Comparison of ENCODE assay signal across 8 mouse cellular contexts in genomic region chr17:29796086-29796485, GRCm38 (mm10).
DNase-seq lines count a peak whose midpoint lies in the region; ATAC-seq and TF ChIP-seq lines count a peak whose summit lies in the region.

No protein-coding gene starts in this region.

- H3K27me3 ChIP-seq in kidney, adult 2 months (replicated peaks; ENCODE audit: control insufficient read depth, insufficient read depth, low read length), result no peaks in the 10 kb centered on the region
- peaks cover 14% of the 10 kb centered on the region; the same call in 1 of the 2 replicates for H3K27me3 ChIP-seq in liver, postnatal 0 days (ENCODE audit: insufficient read depth, low read length)
- H3K27me3 ChIP-seq in neural tube, embryonic 12.5 days (replicated peaks), result 0 out of 2 replicates have a peak, but pooled peaks cover 4% of the 10 kb centered on the region

- no peaks in the 10 kb centered on the region for H3K9me3 ChIP-seq in liver, postnatal 0 days (ENCODE audit: low read length)
- H3K9me3 ChIP-seq in neural tube, embryonic 12.5 days, result no peaks in the 10 kb centered on the region

- no peak overlapping the region for H3K27ac ChIP-seq in kidney, adult 2 months (ENCODE audit: insufficient read depth, low read depth, low read length)
- no peak overlapping the region for H3K27ac ChIP-seq in liver, postnatal 0 days (ENCODE audit: low read depth)
- H3K27ac ChIP-seq in neural tube, embryonic 12.5 days, result no peak overlapping the region

- peak; percentile 64 for DNase-seq in kidney, adult 2 months
- no peak for DNase-seq in kidney, adult 11 months
- peak; percentile 83 to 89 for DNase-seq in cerebellum, postnatal 36 days
- peak; percentile 83 for DNase-seq in gastrocnemius, postnatal 14 days
- DNase-seq in kidney, postnatal 25 days, result peak; percentile 79 to 84
- DNase-seq in liver, postnatal 0 days, result peak; percentile 86
- peak; percentile 21 for DNase-seq in telencephalon, adult 2 months (ENCODE audit: low read depth, low spot score)

- no peak overlapping the region for H3K4me3 ChIP-seq in kidney, adult 2 months (ENCODE audit: insufficient read depth, low read depth, low read length)
- H3K4me3 ChIP-seq in liver, postnatal 0 days (ENCODE audit: low read depth, low read length), result no peak overlapping the region
- no peak overlapping the region for H3K4me3 ChIP-seq in neural tube, embryonic 12.5 days

- no peak for ATAC-seq in liver, postnatal 0 days
- peak; percentile 46 for ATAC-seq in neural tube, embryonic 12.5 days (ENCODE audit: low FRiP score, low read depth)

- H3K4me2 ChIP-seq in liver, postnatal 0 days (ENCODE audit: low read depth, low read length), result no peak overlapping the region
- H3K4me2 ChIP-seq in neural tube, embryonic 12.5 days (replicated peaks), result peak overlapping the region; percentile 60

- TF ChIP-seq POLR2A in kidney, adult 2 months (IDR thresholded peaks at IDR 0.05; ENCODE audit: low read depth, low read length), result no peak

- intact Hi-C loops in gastrocnemius, postnatal 14 days (cut with DNase I; ENCODE audit: low total_unique reads), result loop anchor here (2.0 kb wide), 1 partner anchor 87 kb away; no protein-coding TSS in a partner anchor

- no peak for TF ChIP-seq EP300 in liver, postnatal 0 days (IDR thresholded peaks at IDR 0.05; ENCODE audit: low read depth)

- no peaks in the 10 kb centered on the region for H3K4me1 ChIP-seq in kidney, adult 2 months (ENCODE audit: control insufficient read depth, insufficient read depth, low read length)
- no peaks in the 10 kb centered on the region for H3K4me1 ChIP-seq in liver, postnatal 0 days (ENCODE audit: insufficient read depth)
- peaks cover 24% of the 10 kb centered on the region for H3K4me1 ChIP-seq in neural tube, embryonic 12.5 days

- TF ChIP-seq CTCF in kidney, adult 2 months (conservative IDR thresholded peaks at IDR 0.05; ENCODE audit: insufficient read depth, insufficient read length, low read depth, low read length), result peak; percentile 63
- peak; percentile 80 for TF ChIP-seq CTCF in liver, postnatal 0 days (IDR thresholded peaks at IDR 0.05; ENCODE audit: low read depth)

- H3K9ac ChIP-seq in liver, postnatal 0 days (replicated peaks), result no peak overlapping the region
- no peak overlapping the region for H3K9ac ChIP-seq in neural tube, embryonic 12.5 days

- H3K36me3 ChIP-seq in kidney, adult 2 months (ENCODE audit: control insufficient read depth, insufficient read depth, low read length), result no peaks in the 10 kb centered on the region
- no peaks in the 10 kb centered on the region for H3K36me3 ChIP-seq in liver, postnatal 0 days (replicated peaks; ENCODE audit: insufficient read depth, low read length)
- H3K36me3 ChIP-seq in neural tube, embryonic 12.5 days, result no peaks in the 10 kb centered on the region

- WGBS in kidney, adult 2 months, result 11% methylated on average over 7 of the region's 7 CpGs
- WGBS in liver, postnatal 0 days (ENCODE audit: insufficient replicate concordance), result 12% methylated on average over 7 of the region's 7 CpGs
- WGBS in neural tube, embryonic 12.5 days, result 7% methylated on average over 7 of the region's 7 CpGs
